Mouse (Mus musculus) gastrocnemius, adult 2 months (tissue): Measurements from ENCODE around the gene Amn. TPM values are rescaled to one million over a fixed set of nuclear protein-coding genes. Genes with fewer than 3 reads are reported as not detected.

Source experiments
- DNase-seq: peaks from one replicate; pipeline ENCODE4 v3.0.0; 2022
- H3K27ac ChIP-seq: fragments of 200-600 bp; 2 replicates; pipeline ENCODE4 v1.8.1; 2022; ENCODE audit warnings: mild to moderate bottlenecking
- H3K4me3 ChIP-seq: fragments of 200-600 bp; 2 replicates; pipeline ENCODE4 v1.8.1; 2022; ENCODE audit warnings: mild to moderate bottlenecking, moderate library complexity
- CTCF ChIP-seq: fragments of 200-600 bp; IDR thresholded peaks from 2 replicates; pipeline ENCODE4 v1.8.1; 2022; ENCODE audit warnings: antibody characterized with exemption, mild to moderate bottlenecking, moderate library complexity
- intact Hi-C: fragments of 180-260 bp; cut with DNase I; formaldehyde crosslinking; loops from one replicate; pipeline ENCODE4 v1.15.1; 2025
- total RNA-seq, 2 experiments: library from RNA; stranded (reverse); gene quantifications; 2 replicates each; pipeline ENCODE4 v1.2.3; 2021

Amn gene
- total RNA-seq, 2 experiments from 2014 or later = not detected

DNA sequence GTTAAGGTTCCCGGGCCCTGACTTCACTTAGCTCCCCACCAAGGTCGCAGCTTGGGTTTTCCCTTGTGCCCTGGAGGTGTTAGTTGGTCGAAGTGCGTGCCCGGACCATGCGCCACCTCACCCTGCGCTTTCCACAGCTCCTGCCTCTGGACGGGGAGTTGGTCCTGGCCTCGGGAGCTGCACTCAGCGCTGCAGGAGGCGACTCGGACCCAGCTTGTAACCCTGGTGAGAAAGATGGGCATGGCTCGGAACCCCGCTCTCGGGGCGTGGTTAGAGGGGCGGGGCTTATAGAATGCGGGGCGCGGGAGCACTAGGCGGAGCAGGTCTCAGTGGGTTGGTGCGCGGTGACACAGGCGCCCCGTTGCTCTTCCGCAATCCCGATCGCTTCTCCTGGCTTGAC lies 3.1 kb downstream of the Amn start:
- TF ChIP-seq CTCF = no peak
- intact Hi-C loops = loop anchor here (5.0 kb wide), 1 partner anchor 138 kb away; no protein-coding TSS in a partner anchor
- peak; percentile 22 for DNase-seq
- H3K27ac ChIP-seq = no peak overlapping the region
- peak overlapping the region; percentile 63 for H3K4me3 ChIP-seq

DNA sequence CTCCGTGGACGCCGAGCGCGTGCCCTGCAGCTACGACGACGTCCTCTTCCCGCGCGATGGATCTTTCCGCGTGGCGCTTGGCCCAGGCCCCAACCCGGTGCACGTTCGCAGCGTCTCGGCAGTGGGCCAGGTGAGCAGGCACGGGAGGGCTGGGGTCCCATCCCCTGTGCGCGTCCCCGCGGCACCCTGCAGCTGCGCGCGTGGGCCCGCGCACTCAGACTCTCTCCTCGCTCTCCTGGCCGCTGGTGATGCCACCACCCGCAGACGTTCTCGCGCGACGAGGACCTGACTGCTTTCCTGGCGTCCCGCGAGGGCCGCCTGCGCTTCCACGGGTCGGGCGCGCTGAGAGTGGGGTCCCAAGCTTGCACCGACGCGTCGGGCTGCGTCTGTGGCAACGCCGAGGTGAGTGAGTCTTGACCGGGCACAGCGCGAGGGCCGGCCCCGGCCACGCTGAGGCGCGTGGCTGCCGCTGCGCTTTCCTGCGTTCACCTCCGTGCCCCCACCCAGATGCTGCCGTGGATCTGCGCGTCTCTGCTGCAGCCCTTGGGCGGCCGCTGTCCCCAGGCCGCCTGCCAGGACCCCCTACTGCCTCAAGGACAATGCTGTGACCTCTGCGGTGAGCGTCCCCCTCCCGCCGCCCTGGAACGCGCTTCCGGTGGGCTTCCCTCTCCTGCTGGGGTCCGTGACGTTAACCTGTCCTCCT lies 3.7 kb downstream of the Amn start:
- intact Hi-C loops = loop anchor here (5.0 kb wide), 1 partner anchor 138 kb away; no protein-coding TSS in a partner anchor

DNA sequence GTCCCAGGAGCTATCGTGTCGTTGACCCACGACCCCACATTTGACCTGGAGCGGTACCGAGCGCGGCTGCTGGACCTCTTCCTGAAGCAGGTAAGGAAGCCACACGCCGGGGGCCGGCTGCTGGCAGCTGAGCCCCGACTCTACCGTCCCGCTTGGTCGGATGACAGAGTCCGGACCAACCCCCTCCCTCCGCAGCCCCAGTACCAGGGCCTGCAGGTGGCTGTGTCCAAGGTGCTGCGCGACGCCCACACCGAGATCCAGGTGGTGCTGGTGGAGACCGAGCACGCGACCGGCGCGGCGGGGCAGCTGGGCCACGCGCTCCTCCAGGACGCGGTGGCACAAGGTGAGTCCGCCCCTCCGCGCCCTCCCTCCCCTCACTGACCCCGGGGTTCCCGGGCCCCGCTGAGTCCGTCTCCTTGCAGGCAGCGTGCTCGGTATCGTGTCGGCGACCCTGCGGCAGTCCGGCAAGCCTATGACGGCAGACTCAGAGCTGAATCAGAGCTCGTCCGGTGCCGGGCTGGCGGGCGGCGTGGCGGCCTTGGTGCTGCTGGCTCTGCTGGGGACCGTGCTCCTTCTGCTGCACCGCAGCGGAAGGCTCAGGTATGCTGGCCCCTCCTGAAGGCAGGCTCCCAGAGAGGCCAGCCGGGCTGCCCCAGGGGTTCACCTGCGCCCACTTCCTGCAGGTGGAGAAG lies 4.4 kb downstream of the Amn start:
- intact Hi-C loops = no loop called here
- peak overlapping the region; percentile 63 for H3K4me3 ChIP-seq
- peak; percentile 26 for DNase-seq
- no peak for TF ChIP-seq CTCF
- no peak overlapping the region for H3K27ac ChIP-seq

More for the DNA sequence above, 3.7 kb downstream of the Amn start:
- Histone ChIP-seq H3K4me3 (peak overlapping the region; percentile 63), H3K27ac (no peak overlapping the region)
- no peak for TF ChIP-seq CTCF
- peak; percentile 33 for DNase-seq

DNA sequence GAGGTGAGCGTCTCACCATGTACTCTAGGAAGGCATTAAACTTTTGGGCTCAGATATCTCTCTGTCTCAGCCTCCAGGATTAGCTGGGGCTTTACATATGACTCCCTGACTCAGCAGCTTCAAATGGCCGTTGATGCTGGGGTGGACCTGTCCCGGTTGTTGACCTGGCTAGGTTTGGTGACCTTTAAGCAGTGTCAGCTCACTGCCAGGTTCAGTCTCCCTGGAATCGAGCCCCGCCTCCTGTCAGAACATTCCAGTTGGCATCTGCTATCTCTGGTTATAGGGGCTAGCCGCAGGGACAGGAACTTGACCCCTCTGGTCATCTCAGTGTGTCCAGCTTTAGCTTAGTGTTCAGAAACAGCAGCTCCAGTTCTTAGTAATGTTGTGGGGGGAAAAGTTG lies 5.5 kb downstream of the Amn start:
- Histone ChIP-seq H3K4me3 (no peak overlapping the region), H3K27ac (no peak overlapping the region)
- intact Hi-C loops = no loop called here
- no peak for TF ChIP-seq CTCF
- DNase-seq = peak; percentile 80

DNA sequence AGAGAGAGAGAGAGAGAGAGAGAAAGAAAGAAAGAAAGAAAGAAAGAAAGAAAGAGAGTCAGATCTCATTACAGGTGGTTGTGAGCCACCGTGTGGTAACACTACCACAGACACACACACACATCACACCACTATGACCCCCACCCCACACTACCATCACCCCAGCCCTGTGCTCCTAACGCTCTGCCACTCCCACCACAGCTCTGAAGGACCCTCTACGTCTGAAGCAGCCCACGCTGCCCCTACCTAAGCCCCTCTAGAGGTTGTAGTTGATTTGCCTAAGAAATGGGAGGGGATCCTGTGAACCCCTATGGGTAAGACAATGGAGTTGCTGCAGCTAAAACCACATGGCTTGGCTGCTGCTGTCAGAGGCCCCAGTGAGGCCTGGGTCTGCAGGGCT lies 12.7 kb downstream of the Amn start:
- no peak overlapping the region for H3K4me3 ChIP-seq
- intact Hi-C loops = no loop called here
- DNase-seq = no peak
- H3K27ac ChIP-seq = no peak overlapping the region
- no peak for TF ChIP-seq CTCF

DNA sequence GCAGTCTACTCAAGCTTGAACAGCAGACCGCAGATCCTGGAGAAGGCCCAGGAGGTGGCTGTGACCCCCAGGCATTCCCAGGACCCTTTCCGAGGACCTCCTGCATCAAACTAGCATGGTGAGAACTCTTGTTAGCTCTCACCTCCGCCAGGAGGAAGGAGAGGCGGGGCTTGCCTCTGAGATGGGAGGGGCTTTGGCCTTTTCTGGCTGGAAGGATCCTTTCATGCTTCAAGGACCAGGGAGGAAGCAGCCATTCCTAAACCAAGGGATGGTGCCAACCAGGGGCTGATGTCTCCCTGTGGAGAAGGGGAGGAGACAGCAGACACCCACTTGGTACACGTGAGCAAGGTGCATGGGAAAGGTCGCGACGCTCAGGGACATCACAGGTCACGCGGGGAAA lies 13.6 kb downstream of the Amn start:
- Histone ChIP-seq H3K4me3 (no peak overlapping the region), H3K27ac (no peak overlapping the region)
- intact Hi-C loops = no loop called here
- DNase-seq = no peak
- TF ChIP-seq CTCF = no peak

DNA sequence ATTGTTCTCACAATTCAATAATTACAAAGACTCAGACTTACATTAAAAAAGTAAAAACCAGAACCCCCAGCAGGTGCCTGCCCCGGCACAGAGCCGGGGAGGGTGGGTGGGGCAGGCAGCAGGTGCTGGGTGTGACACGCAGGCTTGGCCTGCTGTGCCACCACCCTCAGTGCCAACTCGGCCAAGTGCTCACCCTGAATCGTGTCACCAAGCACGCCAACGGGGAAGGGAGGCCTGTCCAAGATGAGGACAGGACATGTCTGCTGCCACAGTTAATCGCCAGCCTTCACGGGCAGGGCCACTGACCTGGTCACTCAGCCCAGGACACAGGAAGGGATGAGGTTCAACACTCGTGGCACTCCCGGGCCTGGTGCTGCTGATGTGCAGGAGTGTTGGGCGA lies 22.1 kb downstream of the Amn start:
- no peak overlapping the region for H3K4me3 ChIP-seq
- intact Hi-C loops = no loop called here
- TF ChIP-seq CTCF = no peak
- H3K27ac ChIP-seq = peak overlapping the region; percentile 73
- DNase-seq = peak; percentile 89

DNA sequence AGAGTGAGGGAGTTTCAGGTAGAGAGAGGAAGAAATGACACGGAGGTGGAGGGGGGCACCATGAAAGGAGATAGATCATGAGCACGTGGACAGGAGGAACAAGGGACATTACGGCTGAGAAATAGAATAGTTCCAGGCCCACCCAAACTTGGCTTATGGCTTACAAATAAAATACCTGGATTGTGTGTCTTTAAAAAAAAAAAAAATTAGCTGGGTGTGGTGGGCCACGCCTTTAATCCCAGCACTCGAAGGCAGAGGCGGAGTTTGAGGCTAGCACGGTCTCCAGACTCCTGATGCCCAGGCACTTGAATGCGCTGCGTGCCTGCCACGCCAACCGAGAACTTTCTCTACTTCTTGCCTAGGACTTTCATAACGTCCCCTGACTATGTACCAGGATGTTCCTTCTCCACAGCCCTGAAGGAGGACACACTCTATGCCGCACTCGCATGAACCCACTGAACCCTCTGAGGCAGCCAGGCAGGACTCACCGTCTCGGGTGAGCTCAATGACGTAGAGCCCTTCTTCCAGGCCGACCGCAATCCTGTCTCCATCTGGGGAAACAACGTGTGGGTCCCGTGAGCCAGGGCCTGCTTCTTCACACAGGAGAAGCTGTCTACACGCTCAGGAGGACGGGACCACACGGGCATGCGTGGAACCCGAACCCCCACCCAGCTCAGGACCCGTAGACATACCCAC lies 30.6 kb downstream of the Amn start:
- no peak for DNase-seq
- intact Hi-C loops = no loop called here

DNA sequence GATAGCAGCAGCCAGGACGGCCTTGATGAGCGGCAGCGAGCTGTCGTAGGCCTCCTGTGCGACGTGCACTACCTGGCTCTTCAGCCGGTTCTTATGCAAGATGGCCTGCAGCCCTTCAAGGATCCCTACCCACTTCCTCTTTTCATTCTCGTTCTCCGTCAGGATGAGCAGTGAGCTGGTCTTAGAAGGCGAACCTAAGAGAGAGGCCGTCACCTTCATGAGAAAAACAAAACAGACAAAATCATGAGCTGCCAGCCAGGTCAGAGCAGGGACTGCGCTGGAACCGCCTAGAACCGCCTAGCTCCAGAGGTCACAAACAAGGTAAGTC lies 31.1 kb downstream of the Amn start:
- DNase-seq = no peak
- H3K27ac ChIP-seq = no peak overlapping the region
- H3K4me3 ChIP-seq = no peak overlapping the region
- intact Hi-C loops = no loop called here
- TF ChIP-seq CTCF = no peak

More for the DNA sequence above, 30.6 kb downstream of the Amn start:
- TF ChIP-seq CTCF = no peak
- Histone ChIP-seq H3K4me3 (no peak overlapping the region), H3K27ac (no peak overlapping the region)

DNA sequence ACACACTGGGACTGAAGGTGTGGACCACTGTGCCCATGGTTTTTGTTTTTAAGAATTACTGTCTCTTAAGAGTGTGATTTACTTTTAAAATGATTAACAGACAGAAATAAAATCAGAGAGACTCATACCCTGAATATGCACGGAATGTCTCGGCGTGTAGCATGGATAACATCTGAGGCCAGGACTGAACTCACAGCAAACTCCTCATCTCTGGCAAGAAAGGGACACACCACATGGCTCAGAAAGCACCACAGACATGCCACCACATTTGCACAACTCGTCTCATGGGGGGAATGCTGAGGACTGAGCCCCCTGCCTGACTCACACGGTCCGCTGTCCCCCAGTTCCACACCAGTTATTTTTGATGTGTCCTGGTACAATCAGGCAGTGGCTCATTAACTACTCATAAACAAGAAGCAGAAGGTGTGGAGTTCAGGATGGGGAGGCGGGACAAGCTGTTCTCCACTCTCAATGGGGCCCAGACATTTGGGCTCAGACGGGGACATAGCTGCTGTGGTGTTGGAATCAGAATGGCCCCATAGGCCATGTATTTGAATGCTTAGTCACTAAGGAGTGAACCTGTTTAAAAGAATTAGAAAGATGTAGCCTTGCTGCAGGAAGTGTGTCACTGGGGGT lies 32.9 kb downstream of the Amn start:
- H3K4me3 ChIP-seq = no peak overlapping the region
- H3K27ac ChIP-seq = no peak overlapping the region
- no peak for TF ChIP-seq CTCF
- DNase-seq = no peak
- intact Hi-C loops = no loop called here

DNA sequence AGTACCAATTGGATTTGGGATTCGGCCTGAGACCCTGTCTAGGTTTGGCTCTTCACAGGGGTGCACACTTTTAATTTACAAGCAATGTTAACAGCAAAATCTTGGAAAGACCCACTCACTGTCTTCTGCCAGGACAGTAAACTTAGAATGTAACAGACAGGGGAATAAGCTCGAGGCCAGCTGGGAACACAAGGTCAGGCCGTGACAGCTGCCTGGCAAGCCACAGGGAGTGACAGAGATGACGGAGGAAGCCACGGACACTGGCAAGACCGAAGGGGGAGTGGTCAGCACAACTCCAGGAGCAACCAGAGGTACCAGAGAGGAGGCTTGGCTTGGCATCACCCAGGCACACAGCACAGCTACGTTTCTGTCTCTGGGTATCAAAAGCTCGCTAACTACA lies 35.9 kb downstream of the Amn start:
- TF ChIP-seq CTCF = no peak
- peak; percentile 81 for DNase-seq
- intact Hi-C loops = no loop called here

DNA sequence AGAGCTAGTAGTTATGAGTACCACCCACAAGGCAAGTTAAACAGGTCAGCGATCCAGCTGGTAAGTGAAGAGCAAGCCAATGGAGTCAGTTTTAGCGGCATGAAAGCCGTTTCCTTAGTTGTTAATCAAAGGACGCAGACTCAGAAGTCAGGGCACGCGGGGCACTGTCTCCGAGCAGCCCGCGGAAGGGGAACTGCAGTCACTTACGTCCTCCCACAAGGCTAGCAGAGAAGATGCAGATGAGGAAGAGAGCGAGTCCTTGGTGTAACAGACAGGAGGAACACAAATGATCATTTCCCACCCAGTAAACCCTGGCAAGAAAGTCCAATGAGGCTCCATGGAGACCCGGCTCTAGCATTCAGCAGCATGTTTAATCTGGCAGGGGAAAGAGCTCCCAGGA lies 38.4 kb downstream of the Amn start:
- DNase-seq = no peak
- intact Hi-C loops = no loop called here
- no peak for TF ChIP-seq CTCF
- Histone ChIP-seq H3K27ac (no peak overlapping the region), H3K4me3 (no peak overlapping the region)

More for the DNA sequence above, 35.9 kb downstream of the Amn start:
- H3K27ac ChIP-seq = peak overlapping the region; percentile 62
- H3K4me3 ChIP-seq = no peak overlapping the region

DNA sequence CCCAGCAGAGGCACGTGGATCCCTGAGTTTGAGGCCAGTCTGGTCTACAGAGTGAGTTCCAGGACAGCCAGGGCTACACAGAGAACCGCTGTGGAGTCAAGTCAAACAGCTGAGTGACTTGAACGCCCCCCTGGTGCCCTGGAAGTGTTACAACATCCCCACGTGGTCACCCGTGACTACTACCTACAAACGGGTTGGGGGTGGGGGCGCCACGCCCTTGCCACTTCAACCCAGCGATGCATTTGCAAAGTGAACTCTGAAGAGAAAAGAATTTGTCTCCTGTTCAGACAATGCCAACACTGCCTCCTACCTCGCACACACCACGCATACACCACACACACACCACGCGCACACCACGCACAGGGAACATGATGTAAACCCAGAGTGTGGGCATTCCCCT lies 39.0 kb downstream of the Amn start:
- DNase-seq = no peak
- no peak for TF ChIP-seq CTCF
- H3K27ac ChIP-seq = no peak overlapping the region
- H3K4me3 ChIP-seq = no peak overlapping the region
- intact Hi-C loops = no loop called here
